Mouse (Mus musculus): ENCODE measurements around the gene Rpn1.
"Not testable (repeated sequence)": the region's sequence is repeated elsewhere in the genome, so short reads cannot be mapped to it uniquely, and the experiment has no call there.

Gene Rpn1

DNA sequence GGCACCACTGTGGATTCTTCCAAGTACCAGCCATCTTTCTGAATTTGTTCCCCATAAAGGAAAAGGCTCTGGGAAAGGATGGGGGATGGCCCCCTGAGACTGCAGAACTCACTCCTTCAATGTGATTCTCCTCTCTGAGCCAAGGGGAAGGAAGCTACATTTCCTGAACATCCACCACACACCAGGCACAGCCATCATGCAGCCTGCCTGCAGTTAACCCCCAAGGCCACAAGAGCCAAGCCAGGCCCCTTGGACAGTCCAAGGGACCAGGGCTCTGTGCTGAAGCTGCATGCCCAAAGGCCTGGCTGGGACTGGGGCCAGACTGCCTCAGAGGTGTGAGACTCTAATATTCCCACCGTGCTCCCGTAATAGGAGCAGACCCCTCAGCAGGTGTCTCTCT, 37.5 kb downstream of the Rpn1 start:
- no peak for DNase-seq

DNA sequence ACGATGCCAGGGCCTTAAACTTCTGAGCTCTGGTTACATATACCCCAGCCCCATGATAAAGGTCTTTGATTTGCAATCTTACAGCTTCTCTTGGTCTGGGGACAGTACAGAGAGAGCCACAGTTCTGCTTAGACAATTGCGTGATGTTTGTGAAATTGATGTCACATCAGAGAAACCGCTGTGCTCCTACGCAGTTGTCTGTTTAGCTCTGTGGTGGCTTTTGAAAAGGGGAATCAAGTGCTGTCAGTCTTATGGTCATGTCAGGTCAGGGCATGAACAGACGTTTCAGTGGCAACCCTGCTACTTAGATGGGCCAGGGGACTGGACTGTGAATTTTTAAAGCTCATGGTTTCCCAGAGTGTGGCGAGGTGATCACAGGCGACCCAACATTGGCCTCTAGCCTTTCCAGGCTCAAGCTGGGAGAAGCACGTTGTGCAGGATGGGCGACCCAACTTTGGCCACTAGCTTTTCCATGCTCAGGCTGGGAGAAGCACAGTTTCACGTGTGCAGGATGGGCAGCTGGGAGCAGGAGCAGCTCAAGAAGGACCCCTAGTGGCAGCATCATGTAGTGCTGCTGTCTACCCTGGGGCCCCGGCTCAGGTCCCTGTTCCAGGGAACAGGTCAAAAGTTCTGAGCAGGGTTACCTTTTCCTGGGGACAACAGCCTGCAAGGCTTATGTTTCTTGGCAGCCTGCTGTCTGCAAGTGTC, 39.0 kb downstream of the Rpn1 start:
- DNase-seq: peak; percentile 44

DNA sequence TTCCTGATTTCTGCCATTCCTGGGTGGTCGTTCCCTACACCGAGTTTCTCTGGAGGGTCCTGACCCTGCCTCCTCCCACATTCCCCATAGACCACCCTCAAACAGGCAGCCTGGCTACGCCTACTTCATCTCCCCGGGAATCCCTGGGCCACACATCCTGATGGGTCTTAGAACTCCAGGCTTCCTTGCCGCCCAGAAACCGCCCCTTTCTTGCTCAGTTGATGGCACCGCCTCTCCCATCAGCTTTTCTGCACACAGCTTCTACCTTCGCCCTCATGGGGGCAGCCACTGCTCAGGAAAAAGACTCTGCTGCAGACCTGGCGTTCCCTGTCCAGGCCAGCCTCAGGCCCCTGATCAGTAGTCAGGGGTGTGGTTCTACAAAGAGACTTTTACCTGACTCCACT, 39.6 kb downstream of the Rpn1 start:
- peak; percentile 84 for DNase-seq

DNA sequence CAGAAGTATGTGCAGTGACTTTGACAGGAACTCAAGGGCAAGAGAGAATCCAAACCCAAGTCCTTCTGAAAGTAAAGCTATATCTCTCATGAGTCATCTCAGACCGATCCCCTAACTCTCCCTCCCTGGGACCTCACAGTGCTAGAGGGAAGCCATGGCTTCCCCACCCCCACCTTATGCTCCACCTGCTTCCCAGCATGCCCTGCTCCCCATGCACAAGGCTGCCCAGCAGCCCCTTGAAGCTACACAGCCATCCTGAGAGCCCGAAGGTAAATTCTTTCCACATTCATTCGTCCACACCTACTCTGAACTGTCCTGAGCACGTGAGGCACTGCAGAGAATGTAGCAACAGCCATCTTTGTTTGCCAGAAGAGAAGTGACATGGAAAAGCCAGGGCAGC, 40.3 kb downstream of the Rpn1 start:
- DNase-seq: no peak

DNA sequence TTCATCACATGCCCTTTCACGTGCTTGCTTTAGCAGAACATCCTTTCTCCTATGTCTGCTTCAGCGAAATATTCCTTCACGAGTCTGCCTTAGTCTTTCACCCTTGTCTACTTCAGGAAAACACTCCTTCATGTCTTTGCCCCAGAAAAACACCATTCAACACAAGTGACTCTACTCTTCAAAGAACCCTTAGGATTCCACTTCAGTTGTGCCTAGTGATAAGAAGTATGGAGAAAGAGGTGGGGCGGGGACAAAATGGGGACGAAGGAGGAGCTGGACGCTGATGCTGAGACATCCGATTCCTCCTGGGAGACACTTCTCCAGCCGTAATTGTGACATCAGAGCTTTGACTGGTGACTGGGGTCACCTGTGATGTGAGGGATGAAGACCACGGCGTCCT, 41.5 kb downstream of the Rpn1 start:
- DNase-seq: not testable (repeated sequence)

DNA sequence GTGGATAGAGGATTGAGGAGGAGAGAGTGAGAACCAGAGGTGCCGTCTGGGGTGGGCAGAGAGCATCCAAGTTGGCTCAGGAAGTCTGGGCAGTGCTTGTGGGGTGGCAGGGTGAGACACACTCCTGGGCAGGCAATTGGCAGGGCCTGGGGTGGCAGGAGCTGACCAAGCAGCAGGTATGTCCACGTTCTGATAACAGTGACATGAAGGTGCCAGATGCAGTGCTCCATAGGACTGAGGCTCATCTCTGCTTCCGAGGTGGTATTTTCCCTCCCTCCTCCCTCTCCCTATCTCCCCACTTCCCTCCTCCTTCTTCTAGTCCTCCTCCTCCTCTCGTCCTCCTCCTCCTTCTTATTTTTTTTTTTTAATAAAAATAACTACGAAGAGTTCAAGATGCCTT, 47.2 kb downstream of the Rpn1 start:
- no peak for DNase-seq

DNA sequence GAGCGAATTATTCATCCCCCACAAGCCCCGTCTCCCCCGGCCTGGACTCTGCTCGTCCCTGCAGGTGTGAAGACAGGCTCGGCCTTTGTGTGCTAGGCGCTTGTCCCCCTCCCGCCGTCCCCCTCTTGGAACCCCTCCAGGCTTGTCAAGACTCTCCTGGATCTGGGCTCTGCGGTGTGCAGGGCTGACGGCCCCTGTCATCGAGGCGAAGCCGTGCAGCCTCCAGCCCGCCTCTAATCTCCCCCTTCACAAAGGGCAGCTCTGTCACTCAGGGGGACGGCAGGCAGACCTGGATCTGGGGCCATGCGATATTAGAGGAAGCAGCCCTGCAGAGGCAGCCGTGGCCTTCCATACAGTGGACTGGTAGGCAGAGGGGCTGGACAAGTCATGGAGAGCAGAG, 47.8 kb downstream of the Rpn1 start:
- DNase-seq: peak; percentile 36

DNA sequence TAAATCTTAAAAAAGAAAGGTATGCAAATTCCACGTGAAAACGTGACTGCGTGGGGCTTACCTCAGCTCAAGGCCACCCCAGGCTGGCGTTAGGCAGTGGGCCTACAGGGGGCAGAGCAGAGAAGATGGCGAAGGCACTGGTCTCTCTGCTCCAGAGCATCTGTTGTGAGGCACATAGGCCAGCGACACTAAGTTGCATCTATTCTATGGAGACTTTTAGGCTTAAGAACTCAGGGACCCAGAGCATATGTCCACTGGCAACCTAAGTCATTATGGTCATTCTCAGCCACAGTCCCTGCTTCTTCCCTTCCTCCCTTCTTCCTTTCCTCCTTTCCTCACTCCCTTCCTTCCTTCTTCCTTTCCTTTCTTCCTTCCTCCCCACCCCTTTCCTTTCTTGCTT, 48.8 kb downstream of the Rpn1 start:
- DNase-seq: no peak

DNA sequence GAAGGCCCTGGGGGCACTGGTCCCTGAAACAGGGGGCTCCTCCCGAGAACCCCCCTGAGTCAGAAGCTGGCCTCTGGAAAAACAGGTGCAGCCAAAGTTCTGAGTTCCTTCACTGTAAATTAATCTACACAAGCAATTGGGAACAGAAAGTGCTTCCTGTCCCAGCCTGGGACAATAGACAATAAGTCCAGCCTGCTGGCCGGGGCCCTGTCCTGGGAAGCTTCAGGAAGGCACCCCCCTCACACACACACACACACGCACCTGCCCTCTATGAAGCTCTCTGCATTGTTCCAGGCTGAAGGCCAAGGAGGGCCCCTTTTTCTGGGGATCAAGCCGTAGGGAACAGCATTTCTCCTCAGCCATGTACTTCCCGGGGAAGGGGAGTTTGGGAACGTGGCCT, 49.6 kb downstream of the Rpn1 start:
- peak; percentile 57 for DNase-seq

DNA sequence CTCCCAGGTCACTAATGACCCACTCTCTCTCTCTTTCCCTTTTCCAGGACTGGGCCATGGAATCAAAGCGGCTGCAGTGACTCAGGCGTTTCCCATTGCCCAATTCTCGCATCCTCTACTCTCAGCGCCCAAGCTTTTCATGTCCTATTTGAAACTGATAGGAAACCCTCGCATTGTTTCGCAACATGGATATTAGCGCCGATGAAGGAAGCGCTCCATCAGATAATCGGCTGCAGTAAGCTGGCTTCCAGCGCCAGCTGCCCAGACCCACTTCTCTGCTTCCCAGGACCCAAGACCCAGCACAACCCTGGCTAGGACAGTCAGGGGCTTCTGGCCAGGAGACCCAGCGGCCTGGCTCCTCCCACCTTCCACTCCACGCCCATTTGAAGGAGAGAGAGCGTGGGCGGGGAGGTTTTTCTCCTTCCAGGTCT, 51.9 kb downstream of the Rpn1 start:
- peak; percentile 24 for DNase-seq

DNA sequence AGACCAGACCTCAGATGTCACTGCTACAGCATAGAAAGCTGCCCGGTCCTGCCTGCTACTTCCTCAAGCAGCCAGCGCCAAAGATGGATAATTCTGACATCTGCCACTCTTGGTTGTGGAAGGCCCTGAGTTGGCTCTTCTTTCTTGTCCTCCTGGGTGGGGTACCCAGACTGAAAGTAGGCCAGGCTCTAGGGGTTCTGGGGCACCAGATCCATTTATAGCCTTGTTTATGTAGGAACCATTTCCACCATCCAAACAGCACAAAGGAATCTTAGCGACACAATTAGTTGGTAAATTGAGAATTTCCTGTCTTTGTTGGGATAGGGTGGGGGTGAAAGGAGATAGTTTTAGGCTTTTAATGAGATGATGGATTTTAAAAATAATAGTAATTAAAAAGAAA, 54.2 kb downstream of the Rpn1 start:
- DNase-seq: no peak

DNA sequence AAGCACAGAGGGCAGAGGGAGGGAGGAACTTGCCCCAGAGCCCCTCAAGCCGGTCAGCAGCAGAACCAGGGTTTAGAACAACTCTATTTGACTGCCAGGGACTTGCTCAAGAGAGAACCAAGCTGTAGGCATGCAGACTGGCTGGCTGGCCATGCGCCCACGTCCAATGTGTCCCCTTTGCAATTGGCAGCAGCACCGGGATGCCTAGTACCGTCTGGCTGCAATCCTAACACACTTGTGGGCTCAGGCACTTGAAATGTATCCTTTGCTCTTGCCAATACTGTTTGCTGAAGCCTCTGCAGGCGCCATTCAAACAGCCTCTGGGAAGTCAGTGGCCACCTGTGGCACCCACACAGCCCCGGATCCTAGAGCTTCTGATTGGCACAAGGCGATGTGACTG, 56.0 kb downstream of the Rpn1 start:
- DNase-seq: no peak

DNA sequence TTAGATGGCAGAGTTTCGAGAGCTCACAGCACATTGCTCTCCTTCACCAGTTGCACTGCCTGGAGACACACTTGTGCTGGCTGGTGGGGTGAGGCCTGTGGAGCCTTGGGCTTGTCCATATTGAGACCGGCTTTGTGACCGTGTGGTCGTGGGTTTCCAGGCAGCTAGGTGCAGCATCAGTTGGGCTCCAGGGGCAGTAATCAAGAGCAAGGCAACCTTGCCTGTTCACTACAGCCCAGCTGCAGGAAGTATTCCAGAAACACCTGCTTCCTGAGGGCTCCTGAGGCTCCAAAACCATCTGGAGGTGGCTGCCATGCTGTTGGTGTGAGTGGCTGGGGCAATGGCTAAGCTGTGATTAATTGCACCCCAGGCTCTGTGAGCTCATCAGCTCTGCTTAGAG, 61.5 kb downstream of the Rpn1 start:
- DNase-seq: no peak

DNA sequence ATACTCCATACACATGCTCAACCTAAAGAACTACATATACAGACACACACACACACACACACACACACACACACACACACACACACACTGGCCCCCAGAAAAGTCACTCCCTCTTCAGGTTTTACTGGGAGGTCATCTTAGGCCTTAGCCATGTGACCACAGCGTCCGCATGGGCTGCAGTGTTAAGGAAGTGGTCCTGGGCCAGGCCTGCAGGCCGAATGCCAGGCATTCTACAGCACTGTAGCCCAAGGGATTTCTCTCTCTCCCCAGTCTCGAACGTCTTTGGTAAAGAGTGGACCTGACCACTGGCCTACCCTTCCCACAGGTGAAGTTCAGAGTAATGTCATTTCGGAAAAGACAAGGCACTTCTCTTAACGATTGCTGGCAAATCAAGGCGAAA, 62.3 kb downstream of the Rpn1 start:
- peak; percentile 44 for DNase-seq

DNA sequence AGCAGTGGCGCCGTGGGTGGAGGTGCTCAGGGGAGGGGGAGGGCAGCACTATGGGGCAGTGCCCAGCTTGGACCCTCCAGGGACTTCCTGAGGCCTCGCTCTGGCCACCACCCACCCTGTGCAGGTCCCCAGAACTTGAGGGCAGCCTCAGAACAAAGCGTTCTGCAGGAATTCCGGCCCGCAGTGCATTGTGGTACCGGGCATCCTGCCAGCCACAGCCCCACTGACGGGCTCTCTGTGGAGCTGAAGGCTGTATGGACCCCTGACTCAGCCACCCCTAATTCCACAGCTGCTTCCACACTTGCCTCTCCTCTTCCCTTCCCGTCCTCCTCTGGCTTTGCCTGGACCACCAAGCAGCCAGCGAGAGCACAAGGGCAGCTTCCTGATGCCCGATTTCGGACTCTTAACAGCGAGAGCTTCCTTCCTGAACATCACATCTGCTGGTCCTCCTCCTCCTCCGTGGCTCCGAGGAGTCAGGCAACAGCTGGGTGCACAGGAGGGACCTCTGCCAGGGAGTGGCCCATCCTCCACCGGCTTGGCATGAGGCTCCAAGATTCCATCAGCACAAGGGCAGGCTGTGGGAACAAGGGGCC, 63.2 kb downstream of the Rpn1 start:
- DNase-seq: peak; percentile 77

DNA sequence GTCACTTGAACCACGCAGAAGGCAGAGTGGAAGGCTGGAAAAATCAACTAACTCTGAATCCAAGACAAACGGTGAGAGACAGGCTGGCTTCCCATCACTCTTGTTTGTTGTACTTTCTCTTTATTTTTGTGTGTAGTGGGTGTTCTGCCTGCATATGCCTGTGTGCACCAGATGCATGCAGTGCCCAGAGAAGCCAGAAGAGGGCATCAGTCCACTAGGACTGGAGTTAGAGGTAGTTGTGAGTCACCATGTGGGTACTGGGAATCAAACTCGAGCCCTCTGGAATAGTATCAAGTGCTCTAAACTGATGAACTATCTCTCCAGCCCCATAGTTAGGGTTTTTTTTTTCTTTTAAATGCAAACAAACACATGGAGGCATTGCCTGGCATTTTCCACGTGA, 67.1 kb downstream of the Rpn1 start:
- no peak for DNase-seq

DNA sequence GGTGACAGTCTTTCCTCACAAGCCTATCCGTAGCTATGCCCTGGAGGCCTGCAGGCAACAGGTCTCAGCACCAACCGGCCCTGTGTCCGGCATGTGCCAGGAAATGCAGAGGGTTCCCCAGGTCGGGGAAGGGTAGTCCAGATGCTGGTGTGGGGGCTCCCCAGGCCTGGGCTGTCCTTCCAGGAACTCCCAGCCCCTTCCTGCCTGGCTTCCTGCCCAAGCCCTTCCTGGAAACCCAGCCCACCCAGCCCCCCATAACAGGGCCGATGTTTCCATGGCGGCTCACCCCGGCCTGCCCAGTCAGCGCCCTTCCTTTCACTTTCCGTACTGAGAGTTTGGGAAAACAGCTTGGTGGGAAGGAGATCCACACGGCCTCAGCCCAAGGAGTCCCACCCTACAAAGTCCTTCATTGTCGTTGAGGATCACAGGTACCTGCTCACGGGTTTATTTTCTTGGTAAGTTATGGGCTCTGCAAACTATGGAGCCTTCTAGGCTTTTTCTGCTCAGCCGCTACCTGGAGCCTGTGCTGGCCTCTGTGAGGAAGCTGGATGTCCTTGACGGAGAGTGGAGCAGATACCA, 67.9 kb downstream of the Rpn1 start:
- DNase-seq: peak; percentile 83

DNA sequence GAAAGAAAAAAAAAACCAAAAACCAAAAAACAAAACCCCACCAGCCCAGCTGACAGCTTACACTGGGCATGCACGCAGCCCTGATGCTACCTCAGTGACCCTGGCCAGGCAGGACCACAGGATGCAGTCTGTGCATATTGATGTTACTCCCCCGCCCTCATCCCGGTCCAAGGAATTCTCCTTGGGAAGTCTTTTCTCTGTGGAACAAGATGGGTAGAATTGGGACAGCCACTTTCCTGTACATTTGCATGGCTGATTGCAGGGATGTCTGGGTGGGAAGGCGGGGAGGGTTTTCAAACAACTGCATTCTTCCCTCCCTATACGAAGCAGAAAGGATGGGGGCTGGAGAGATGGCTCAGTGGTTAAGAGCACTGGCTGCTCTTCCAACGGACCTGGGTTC, 68.7 kb downstream of the Rpn1 start:
- DNase-seq: no peak

Data from kidney, postnatal 10 days (tissue).